Mouse (Mus musculus) erythroblast, embryonic 14.5 days (primary cell): ENCODE results near the gene Faf1.

ENCODE experiments used
- GATA1 ChIP-seq: IDR thresholded peaks from 2 replicates; pipeline ENCODE4 v1.6.1; 2012; ENCODE audit warnings: low read length, inconsistent platforms, mixed read lengths
- TAL1 ChIP-seq: IDR thresholded peaks from 3 replicates; pipeline ENCODE4 v1.6.1; 2012; ENCODE audit warnings: low read length, inconsistent platforms, mixed read lengths

DNA sequence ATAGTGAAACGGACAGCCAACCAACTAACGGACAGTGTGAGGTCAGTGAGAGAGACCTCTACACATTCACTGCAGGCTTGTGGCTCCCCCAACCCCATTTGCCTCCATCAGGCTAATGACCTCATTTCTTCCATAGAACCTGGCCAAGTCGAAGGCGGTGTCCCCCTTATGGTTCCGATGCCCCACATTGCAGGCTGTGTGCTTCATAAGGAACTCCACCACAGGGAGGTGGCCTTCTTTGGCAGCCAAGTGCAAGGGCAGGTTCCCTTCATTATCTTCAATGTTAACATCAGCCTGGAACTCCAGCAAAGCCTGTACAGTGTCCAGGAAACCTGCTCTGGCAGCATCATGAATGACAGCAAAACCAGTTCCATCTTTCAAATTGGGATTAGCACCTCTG, 15.2 kb upstream of the Faf1 start:
- TF ChIP-seq TAL1 (no peak), GATA1 (no peak)
